Mouse (Mus musculus): ENCODE data around the gene Nfkbil1. TPM values are rescaled to one million over a fixed set of nuclear protein-coding genes. Genes with fewer than 3 reads are reported as not detected.

The Nfkbil1 gene
- 5.2 and 6.7 TPM in 2 replicates for polyA plus RNA-seq (2012; ENCODE audit: insufficient read depth, insufficient read length, missing spikeins)

- Histone ChIP-seq H3K4me3 (ENCODE audit: insufficient read depth, low read depth, low read length) (peak within 1 kb of the TSS; percentile 65), H3K4me1 (ENCODE audit: control insufficient read depth, insufficient read depth, insufficient read length, low read length) (peaks cover 13% of the 10 kb centered on the region), H3K27ac (replicated peaks; ENCODE audit: low read depth, low read length) (peak within 1 kb of the TSS; percentile 96)
Measured at GRCm38 (mm10) chr17:35235614-35236389, at the start of gene Nfkbil1. Gene Nfkbil1 (minus strand): TSS chr17:35235792.

- H3K27ac ChIP-seq (replicated peaks; ENCODE audit: low read depth, low read length), result no peak overlapping the region
- no peaks in the 10 kb centered on the region for H3K4me1 ChIP-seq (ENCODE audit: control insufficient read depth, insufficient read depth, insufficient read length, low read length)
- H3K4me3 ChIP-seq (ENCODE audit: insufficient read depth, low read depth, low read length), result no peak overlapping the region
Measured at GRCm38 (mm10) chr17:35280276-35280675, 44.7 kb upstream of the Nfkbil1 start.

- Histone ChIP-seq H3K4me3 (ENCODE audit: insufficient read depth, low read depth, low read length) (no peak overlapping the region), H3K27ac (replicated peaks; ENCODE audit: low read depth, low read length) (no peak overlapping the region), H3K4me1 (ENCODE audit: control insufficient read depth, insufficient read depth, insufficient read length, low read length) (no peaks in the 10 kb centered on the region)
Measured at GRCm38 (mm10) chr17:35278957-35279688, 43.5 kb upstream of the Nfkbil1 start.

- Histone ChIP-seq H3K27ac (replicated peaks; ENCODE audit: low read depth, low read length) (no peak overlapping the region), H3K4me1 (ENCODE audit: control insufficient read depth, insufficient read depth, insufficient read length, low read length) (no peaks in the 10 kb centered on the region), H3K4me3 (ENCODE audit: insufficient read depth, low read depth, low read length) (no peak overlapping the region)
Measured at GRCm38 (mm10) chr17:35278049-35278448, 42.5 kb upstream of the Nfkbil1 start.

- no peak overlapping the region for H3K27ac ChIP-seq (replicated peaks; ENCODE audit: low read depth, low read length)
- H3K4me3 ChIP-seq (ENCODE audit: insufficient read depth, low read depth, low read length), result no peak overlapping the region
Measured at GRCm38 (mm10) chr17:35276304-35276864, 40.8 kb upstream of the Nfkbil1 start.

GRCm38 (mm10) chr17:35274770-35275169 is 39.2 kb upstream of the Nfkbil1 start:
- Histone ChIP-seq H3K4me3 (ENCODE audit: insufficient read depth, low read depth, low read length) (no peak overlapping the region), H3K4me1 (ENCODE audit: control insufficient read depth, insufficient read depth, insufficient read length, low read length) (no peaks in the 10 kb centered on the region), H3K27ac (replicated peaks; ENCODE audit: low read depth, low read length) (no peak overlapping the region)

More at GRCm38 (mm10) chr17:35276304-35276864, 40.8 kb upstream of the Nfkbil1 start:
- H3K4me1 ChIP-seq (ENCODE audit: control insufficient read depth, insufficient read depth, insufficient read length, low read length), result no peaks in the 10 kb centered on the region

- no peak overlapping the region for H3K27ac ChIP-seq (replicated peaks; ENCODE audit: low read depth, low read length)
- H3K4me1 ChIP-seq (ENCODE audit: control insufficient read depth, insufficient read depth, insufficient read length, low read length), result no peaks in the 10 kb centered on the region
- no peak overlapping the region for H3K4me3 ChIP-seq (ENCODE audit: insufficient read depth, low read depth, low read length)
Measured at GRCm38 (mm10) chr17:35272249-35272648, 36.7 kb upstream of the Nfkbil1 start.

GRCm38 (mm10) chr17:35269653-35270347 is 34.2 kb upstream of the Nfkbil1 start:
- Histone ChIP-seq H3K4me3 (ENCODE audit: insufficient read depth, low read depth, low read length) (no peak overlapping the region), H3K27ac (replicated peaks; ENCODE audit: low read depth, low read length) (no peak overlapping the region), H3K4me1 (ENCODE audit: control insufficient read depth, insufficient read depth, insufficient read length, low read length) (no peaks in the 10 kb centered on the region)

GRCm38 (mm10) chr17:35267399-35268086 is 32.0 kb upstream of the Nfkbil1 start:
- no peak overlapping the region for H3K4me3 ChIP-seq (ENCODE audit: insufficient read depth, low read depth, low read length)
- no peak overlapping the region for H3K27ac ChIP-seq (replicated peaks; ENCODE audit: low read depth, low read length)
- H3K4me1 ChIP-seq (ENCODE audit: control insufficient read depth, insufficient read depth, insufficient read length, low read length), result no peaks in the 10 kb centered on the region

GRCm38 (mm10) chr17:35263523-35263883 is 27.9 kb upstream of the Nfkbil1 start:
- Histone ChIP-seq H3K4me1 (ENCODE audit: control insufficient read depth, insufficient read depth, insufficient read length, low read length) (peaks cover 7% of the 10 kb centered on the region), H3K4me3 (ENCODE audit: insufficient read depth, low read depth, low read length) (peak overlapping the region; percentile 90), H3K27ac (replicated peaks; ENCODE audit: low read depth, low read length) (peak overlapping the region; percentile 84)

GRCm38 (mm10) chr17:35262664-35263522 is 27.3 kb upstream of the Nfkbil1 start, which contains the start of gene H2-D1:
Gene H2-D1 (plus strand): TSS chr17:35262730.
- Histone ChIP-seq H3K27ac (replicated peaks; ENCODE audit: low read depth, low read length) (peak within 1 kb of the TSS; percentile 100), H3K4me3 (ENCODE audit: insufficient read depth, low read depth, low read length) (peak within 1 kb of the TSS; percentile 90), H3K4me1 (ENCODE audit: control insufficient read depth, insufficient read depth, insufficient read length, low read length) (peaks cover 7% of the 10 kb centered on the region)

- no peak overlapping the region for H3K4me3 ChIP-seq (ENCODE audit: insufficient read depth, low read depth, low read length)
- peaks cover 7% of the 10 kb centered on the region for H3K4me1 ChIP-seq (ENCODE audit: control insufficient read depth, insufficient read depth, insufficient read length, low read length)
- H3K27ac ChIP-seq (replicated peaks; ENCODE audit: low read depth, low read length), result peak overlapping the region; percentile 100; the same call in 1 of the 2 replicates
Measured at GRCm38 (mm10) chr17:35261651-35262050, 26.1 kb upstream of the Nfkbil1 start.

- no peak overlapping the region for H3K4me3 ChIP-seq (ENCODE audit: insufficient read depth, low read depth, low read length)
- peaks cover 7% of the 10 kb centered on the region for H3K4me1 ChIP-seq (ENCODE audit: control insufficient read depth, insufficient read depth, insufficient read length, low read length)
- H3K27ac ChIP-seq (replicated peaks; ENCODE audit: low read depth, low read length), result peak overlapping the region; percentile 96
Measured at GRCm38 (mm10) chr17:35259621-35260020, 24.0 kb upstream of the Nfkbil1 start.

All from brown adipose tissue, adult 24 weeks (tissue).